Mouse (Mus musculus) monocyte, adult 2 months (primary cell): ENCODE results near the gene Klk6.

Experiments used
- DNase-seq, 2 experiments: peaks; one replicate each; pipeline ENCODE4 v3.0.0; 2022; ENCODE audit warnings: low spot score in 2 of 2, low read depth in 1 of 2

Gene Klk6

GRCm38 (mm10) chr7:43821581-43821980 lies 2.7 kb upstream of the Klk6 start:
- no peak for DNase-seq

GRCm38 (mm10) chr7:43826056-43826455 lies 1.8 kb downstream of the Klk6 start:
- DNase-seq: no peak

GRCm38 (mm10) chr7:43827706-43828105 lies 3.4 kb downstream of the Klk6 start:
- DNase-seq: no peak

GRCm38 (mm10) chr7:43829006-43829405 lies 4.7 kb downstream of the Klk6 start:
- DNase-seq: no peak

GRCm38 (mm10) chr7:43841701-43842100 lies 17.4 kb downstream of the Klk6 start, which contains the start of gene Klk5:
TSS of gene Klk5 (plus strand) at chr7:43841971.
- no peak for DNase-seq

GRCm38 (mm10) chr7:43843801-43844200 lies 19.5 kb downstream of the Klk6 start:
- no peak for DNase-seq

GRCm38 (mm10) chr7:43851616-43852015 lies 27.3 kb downstream of the Klk6 start:
- no peak for DNase-seq

GRCm38 (mm10) chr7:43854642-43855380 lies 30.5 kb downstream of the Klk6 start:
- no peak for DNase-seq

- DNase-seq: no peak
Observed at GRCm38 (mm10) chr7:43855709-43856108, 31.4 kb downstream of the Klk6 start.

GRCm38 (mm10) chr7:43856307-43856706 lies 32.0 kb downstream of the Klk6 start:
- DNase-seq: no peak

- no peak for DNase-seq
Observed at GRCm38 (mm10) chr7:43857501-43857900, 33.2 kb downstream of the Klk6 start.

GRCm38 (mm10) chr7:43860411-43860810 lies 36.1 kb downstream of the Klk6 start:
- no peak for DNase-seq

- DNase-seq: peak in 1 of 2 experiments; percentile 9
Observed at GRCm38 (mm10) chr7:43873237-43873636, 48.9 kb downstream of the Klk6 start.

GRCm38 (mm10) chr7:43873674-43874073 lies 49.4 kb downstream of the Klk6 start:
- no peak for DNase-seq

- no peak for DNase-seq
Observed at GRCm38 (mm10) chr7:43874868-43875375, 50.6 kb downstream of the Klk6 start.

- no peak for DNase-seq
Observed at GRCm38 (mm10) chr7:43876444-43876843, 52.1 kb downstream of the Klk6 start.

GRCm38 (mm10) chr7:43878281-43878680 lies 54.0 kb downstream of the Klk6 start:
- DNase-seq: no peak

GRCm38 (mm10) chr7:43880912-43881311 lies 56.6 kb downstream of the Klk6 start, which contains the start of gene Klk4:
TSS of gene Klk4 (plus strand) at chr7:43881160.
- DNase-seq: no peak
